Mouse (Mus musculus) hindbrain, embryonic 13.5 days (tissue): ENCODE data around the gene Gm20388. TPM values are rescaled to one million over a fixed set of nuclear protein-coding genes. Genes with fewer than 3 reads are reported as not detected.
A peak's percentile ranks its signal among the peaks of the same experiment; 100 is the strongest.

Experiments used
- ATAC-seq: fragments of 200-750 bp; cut with Nextera tagmentation; 2 replicates; pipeline ENCODE4 v1.8.0; 2017; ENCODE audit warnings: moderate TSS enrichment; ENCODE audit not compliant: low FRiP score
- H3K27ac ChIP-seq: fragments of 300-500 bp; sonication (generic); 2 replicates; pipeline ENCODE4 v1.5.1; 2015; ENCODE audit warnings: inconsistent platforms, mild to moderate bottlenecking, moderate library complexity
- H3K27me3 ChIP-seq: fragments of 300-500 bp; sonication (generic); 2 replicates; pipeline ENCODE4 v1.6.1; 2015; ENCODE audit warnings: mild to moderate bottlenecking, inconsistent platforms
- H3K36me3 ChIP-seq: fragments of 300-500 bp; sonication (generic); 2 replicates; pipeline ENCODE4 v1.6.1; 2015; ENCODE audit warnings: mild to moderate bottlenecking, inconsistent platforms
- H3K4me1 ChIP-seq: fragments of 300-500 bp; sonication (generic); replicated peaks from 2 replicates; pipeline ENCODE4 v1.6.1; 2015; ENCODE audit warnings: inconsistent platforms
- H3K4me2 ChIP-seq: fragments of 300-500 bp; sonication (generic); 2 replicates; pipeline ENCODE4 v1.6.1; 2015; ENCODE audit warnings: inconsistent platforms, mild to moderate bottlenecking, moderate library complexity
- H3K4me3 ChIP-seq: fragments of 300-500 bp; sonication (generic); 2 replicates; pipeline ENCODE4 v1.5.1; 2015; ENCODE audit warnings: mild to moderate bottlenecking, inconsistent platforms
- H3K9ac ChIP-seq: fragments of 300-500 bp; sonication (generic); 2 replicates; pipeline ENCODE4 v1.6.1; 2015; ENCODE audit warnings: mild to moderate bottlenecking, inconsistent platforms
- H3K9me3 ChIP-seq: fragments of 300-500 bp; sonication (generic); 2 replicates; pipeline ENCODE4 v1.6.1; 2016; ENCODE audit warnings: inconsistent platforms
- WGBS: fragments of 180-500 bp; shearing (Covaris S2); methylation state at CpG from one replicate; pipeline ENCODE4 v1.1.7; 2015; 5-methylcytosine and 5-hydroxymethylcytosine counted together
- polyA plus RNA-seq: library from polyadenylated mRNA; unstranded; fragments of >200 nt; fragmentation: Nextera tagmentation; extraction: Ambion mirVana; gene quantifications from 2 replicates; pipeline ENCODE4 v1.2.1, GENCODE M21; 2015

Gm20388 gene
- polyA plus RNA-seq, 1 experiment from 2014 or later: 1.9 TPM

GRCm38 (mm10) chr8:122678061-122678895, 2767.6 kb downstream of the Gm20388 start:
- Histone ChIP-seq H3K4me2 (peak overlapping the region; percentile 90), H3K27me3 (peaks cover 24% of the 10 kb centered on the region), H3K9me3 (no peaks in the 10 kb centered on the region), H3K4me1 (peaks cover 68% of the 10 kb centered on the region), H3K36me3 (peaks cover 6% of the 10 kb centered on the region; the same call in 1 of the 2 replicates), H3K27ac (peak overlapping the region; percentile 99), H3K9ac (peak overlapping the region; percentile 94), H3K4me3 (peak overlapping the region; percentile 86)
- ATAC-seq: peak; percentile 76
- WGBS: 0% methylated on average over 32 of the region's 127 CpGs

- H3K4me3 ChIP-seq: peak overlapping the region; percentile 86
- whole genome bisulfite sequencing: under 1% methylated on average over 14 of the region's 14 CpGs
- H3K9ac ChIP-seq: peak overlapping the region; percentile 94
- peak overlapping the region; percentile 99 for H3K27ac ChIP-seq
- H3K4me1 ChIP-seq: peaks cover 62% of the 10 kb centered on the region
- H3K27me3 ChIP-seq: peaks cover 24% of the 10 kb centered on the region
- no peaks in the 10 kb centered on the region for H3K9me3 ChIP-seq
- ATAC-seq: no peak
- H3K36me3 ChIP-seq: no peaks in the 10 kb centered on the region; the same call in 1 of the 2 replicates
- H3K4me2 ChIP-seq: peak overlapping the region; percentile 90
Observed at GRCm38 (mm10) chr8:122678896-122679210, 2768.2 kb downstream of the Gm20388 start.

GRCm38 (mm10) chr8:122679325-122679920, 2768.8 kb downstream of the Gm20388 start:
- ATAC-seq: no peak
- Histone ChIP-seq H3K27ac (peak overlapping the region; percentile 99), H3K27me3 (peaks cover 19% of the 10 kb centered on the region), H3K9ac (peak overlapping the region; percentile 94), H3K4me3 (peak overlapping the region; percentile 86), H3K9me3 (no peaks in the 10 kb centered on the region), H3K36me3 (no peaks in the 10 kb centered on the region), H3K4me1 (peaks cover 56% of the 10 kb centered on the region), H3K4me2 (peak overlapping the region; percentile 90)
- 23% methylated on average over 11 of the region's 11 CpGs for WGBS

GRCm38 (mm10) chr8:122680171-122680570, 2769.5 kb downstream of the Gm20388 start:
- peak overlapping the region; percentile 94 for H3K9ac ChIP-seq
- no peak for ATAC-seq
- H3K27ac ChIP-seq: peak overlapping the region; percentile 99
- H3K27me3 ChIP-seq: peaks cover 17% of the 10 kb centered on the region
- 0 out of 2 replicates have a peak overlapping the region, but pooled peaks have one; percentile 90 for H3K4me2 ChIP-seq
- 27% methylated on average over 7 of the region's 7 CpGs for WGBS
- H3K4me3 ChIP-seq: no peak overlapping the region
- peaks cover 53% of the 10 kb centered on the region for H3K4me1 ChIP-seq
- no peaks in the 10 kb centered on the region for H3K36me3 ChIP-seq
- H3K9me3 ChIP-seq: no peaks in the 10 kb centered on the region

- WGBS: 96% methylated on average over 11 of the region's 11 CpGs
- Histone ChIP-seq H3K27me3 (peaks cover 16% of the 10 kb centered on the region), H3K4me2 (no peak overlapping the region), H3K9me3 (no peaks in the 10 kb centered on the region), H3K4me1 (peaks cover 38% of the 10 kb centered on the region), H3K9ac (no peak overlapping the region), H3K36me3 (no peaks in the 10 kb centered on the region), H3K27ac (no peak overlapping the region), H3K4me3 (no peak overlapping the region)
- no peak for ATAC-seq
Observed at GRCm38 (mm10) chr8:122682820-122683219, 2772.2 kb downstream of the Gm20388 start.

GRCm38 (mm10) chr8:122685097-122685861, 2774.6 kb downstream of the Gm20388 start:
- Histone ChIP-seq H3K27me3 (peaks cover 12% of the 10 kb centered on the region), H3K4me1 (peaks cover 19% of the 10 kb centered on the region), H3K9ac (no peak overlapping the region; the same call in 1 of the 2 replicates), H3K4me2 (no peak overlapping the region), H3K27ac (peak overlapping the region; percentile 30; the same call in 1 of the 2 replicates), H3K9me3 (no peaks in the 10 kb centered on the region), H3K4me3 (no peak overlapping the region), H3K36me3 (no peaks in the 10 kb centered on the region)
- ATAC-seq: no peak
- WGBS: 65% methylated on average over 19 of the region's 19 CpGs

GRCm38 (mm10) chr8:122686879-122687278, 2776.2 kb downstream of the Gm20388 start:
- no peak overlapping the region for H3K4me3 ChIP-seq
- no peak overlapping the region for H3K9ac ChIP-seq
- H3K27ac ChIP-seq: no peak overlapping the region
- no peak for ATAC-seq
- no peaks in the 10 kb centered on the region for H3K36me3 ChIP-seq
- no peak overlapping the region for H3K4me2 ChIP-seq
- 71% methylated on average over 9 of the region's 9 CpGs for WGBS
- no peaks in the 10 kb centered on the region for H3K9me3 ChIP-seq
- H3K27me3 ChIP-seq: peaks cover 5% of the 10 kb centered on the region
- peaks cover 21% of the 10 kb centered on the region for H3K4me1 ChIP-seq

GRCm38 (mm10) chr8:122689315-122689714, 2778.7 kb downstream of the Gm20388 start:
- Histone ChIP-seq H3K9ac (no peak overlapping the region), H3K9me3 (no peaks in the 10 kb centered on the region)
- 85% methylated on average over 1 of the region's 1 CpGs for WGBS

GRCm38 (mm10) chr8:122691018-122691417, 2780.4 kb downstream of the Gm20388 start:
- WGBS: 85% methylated on average over 6 of the region's 6 CpGs
- no peak overlapping the region for H3K4me3 ChIP-seq
- H3K4me1 ChIP-seq: peaks cover 11% of the 10 kb centered on the region; the same call in 1 of the 2 replicates
- H3K4me2 ChIP-seq: no peak overlapping the region
- H3K9ac ChIP-seq: no peak overlapping the region
- H3K9me3 ChIP-seq: no peaks in the 10 kb centered on the region
- H3K36me3 ChIP-seq: no peaks in the 10 kb centered on the region
- ATAC-seq: 0 out of 2 replicates have a peak, but pooled peaks have one; percentile 24
- no peak overlapping the region for H3K27ac ChIP-seq
- H3K27me3 ChIP-seq: no peaks in the 10 kb centered on the region

More at GRCm38 (mm10) chr8:122689315-122689714, 2778.7 kb downstream of the Gm20388 start:
- no peak overlapping the region for H3K4me3 ChIP-seq
- H3K27me3 ChIP-seq: 0 out of 2 replicates have a peak, but pooled peaks cover 4% of the 10 kb centered on the region
- no peak overlapping the region for H3K4me2 ChIP-seq
- no peaks in the 10 kb centered on the region for H3K36me3 ChIP-seq
- H3K27ac ChIP-seq: no peak overlapping the region
- peaks cover 22% of the 10 kb centered on the region for H3K4me1 ChIP-seq
- ATAC-seq: no peak

GRCm38 (mm10) chr8:122692152-122692551, 2781.5 kb downstream of the Gm20388 start:
- Histone ChIP-seq H3K9ac (no peak overlapping the region), H3K27me3 (no peaks in the 10 kb centered on the region), H3K4me2 (no peak overlapping the region), H3K27ac (no peak overlapping the region), H3K4me1 (peaks cover 11% of the 10 kb centered on the region; the same call in 1 of the 2 replicates), H3K36me3 (no peaks in the 10 kb centered on the region), H3K9me3 (no peaks in the 10 kb centered on the region), H3K4me3 (no peak overlapping the region)
- no peak for ATAC-seq
- 78% methylated on average over 8 of the region's 8 CpGs for WGBS

GRCm38 (mm10) chr8:122695438-122696042, 2784.9 kb downstream of the Gm20388 start:
- Histone ChIP-seq H3K9me3 (no peaks in the 10 kb centered on the region), H3K27ac (no peak overlapping the region), H3K9ac (no peak overlapping the region), H3K27me3 (0 out of 2 replicates have a peak, but pooled peaks cover 3% of the 10 kb centered on the region), H3K36me3 (no peaks in the 10 kb centered on the region), H3K4me2 (no peak overlapping the region), H3K4me3 (no peak overlapping the region), H3K4me1 (peaks cover 20% of the 10 kb centered on the region; the same call in 1 of the 2 replicates)
- 66% methylated on average over 7 of the region's 7 CpGs for WGBS
- no peak for ATAC-seq
